Mouse (Mus musculus) G1E (cell line): Measurements from ENCODE around the gene Pwwp2b.

Experiments
- CTCF ChIP-seq: IDR thresholded peaks from 2 replicates; pipeline ENCODE4 v1.5.1; 2012; ENCODE audit warnings: low read depth, low read length, inconsistent platforms, mixed read lengths
- GATA1 ChIP-seq: IDR thresholded peaks from 2 replicates; pipeline ENCODE4 v1.6.1; 2012; ENCODE audit warnings: borderline replicate concordance, low read length, inconsistent platforms, mixed read lengths
- POLR2AphosphoS5 ChIP-seq: IDR thresholded peaks from 2 replicates; pipeline ENCODE4 v1.6.1; 2012; ENCODE audit warnings: low read depth, low read length, inconsistent platforms; ENCODE audit not compliant: insufficient replicate concordance
- TAL1 ChIP-seq: conservative IDR thresholded peaks from 2 replicates; pipeline ENCODE4 v1.6.1; 2012; ENCODE audit warnings: low read depth, low read length, inconsistent platforms, mixed read lengths

DNA sequence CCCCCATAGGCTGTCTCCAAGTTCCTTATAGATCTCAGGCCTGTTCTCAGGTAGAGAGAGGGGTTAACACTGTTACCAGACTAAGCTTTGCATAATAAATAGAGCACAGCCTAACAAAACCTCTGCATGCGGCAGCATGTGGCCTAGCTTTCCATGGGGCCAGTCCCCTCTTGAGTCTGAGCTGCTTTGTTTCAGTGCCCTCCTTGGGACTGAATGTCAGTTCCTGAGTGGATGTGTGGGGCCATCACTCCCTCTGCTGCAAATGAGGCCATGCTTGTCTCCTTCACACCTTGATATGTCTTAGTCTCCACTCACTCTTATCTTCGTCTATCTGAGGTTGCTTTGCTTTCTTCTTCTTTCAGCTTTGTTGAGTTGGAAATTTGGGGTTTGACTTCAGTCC lies 26.4 kb upstream of the Pwwp2b start:
- TF ChIP-seq CTCF (no peak), TAL1 (no peak), POLR2AphosphoS5 (no peak), GATA1 (no peak)
